Mouse (Mus musculus): ENCODE results near the gene AC109138.7. TPM values are rescaled to one million over a fixed set of nuclear protein-coding genes. Genes with fewer than 3 reads are reported as not detected.
A peak's percentile ranks its signal among the peaks of the same experiment; 100 is the strongest.
"Not testable (repeated sequence)": the region's sequence is repeated elsewhere in the genome, so short reads cannot be mapped to it uniquely, and the experiment has no call there.

Gene AC109138.7
- total and polyA plus RNA-seq, 3 experiments: not detected

DNA sequence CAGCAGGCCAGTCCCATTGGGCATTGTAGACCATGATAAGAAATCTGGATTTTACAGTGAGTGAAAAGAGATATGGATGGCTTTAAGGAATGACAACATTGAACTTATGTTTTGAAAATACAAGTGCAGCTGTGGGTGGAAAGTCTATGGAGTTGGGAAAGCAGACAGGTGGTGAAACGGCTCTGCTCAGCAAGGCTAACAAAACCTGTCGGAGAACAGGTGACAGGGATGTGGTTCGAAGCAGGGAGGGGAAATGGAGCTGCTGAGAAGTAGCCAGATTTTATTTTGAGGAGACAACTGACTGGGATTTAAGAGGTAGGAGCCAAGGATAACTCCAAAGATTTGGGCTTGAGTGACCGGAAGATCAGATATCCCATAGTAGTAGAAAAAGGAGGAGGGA is 20.4 kb downstream of the AC109138.7 start:
- H3K4me3 ChIP-seq: no peak overlapping the region
- H3K36me3 ChIP-seq (ENCODE audit: control insufficient read depth, insufficient read depth, low read length): no peaks in the 10 kb centered on the region
- no peak overlapping the region for H3K27ac ChIP-seq
- TF ChIP-seq EP300 (IDR thresholded peaks at IDR 0.05; ENCODE audit: insufficient read depth, low read depth, low read length): no peak
- no peak for TF ChIP-seq POLR2A (IDR thresholded peaks at IDR 0.05; ENCODE audit: insufficient read depth, low read depth, low read length)
- no peak for TF ChIP-seq CTCF (IDR thresholded peaks at IDR 0.05)
- no peaks in the 10 kb centered on the region for H3K27me3 ChIP-seq (ENCODE audit: control insufficient read depth, insufficient read depth, low read length)
- intact Hi-C loops (cut with DNase I): no loop called here
- H3K9ac ChIP-seq (ENCODE audit: low read depth, low read length): no peak overlapping the region
- H3K4me1 ChIP-seq (ENCODE audit: control insufficient read depth, insufficient read depth, low read length): peaks cover 10% of the 10 kb centered on the region
- 72% methylated on average over 4 of the region's 4 CpGs for WGBS
- DNase-seq: no peak
- no peaks in the 10 kb centered on the region for H3K79me2 ChIP-seq (replicated peaks; ENCODE audit: control insufficient read depth, insufficient read depth, low read length)

GRCm38 (mm10) chr19:4240247-4240668 is 26.1 kb downstream of the AC109138.7 start:
- Histone ChIP-seq H3K4me1 (ENCODE audit: control insufficient read depth, insufficient read depth, low read length) (no peaks in the 10 kb centered on the region), H3K4me3 (no peak overlapping the region), H3K36me3 (ENCODE audit: control insufficient read depth, insufficient read depth, low read length) (no peaks in the 10 kb centered on the region), H3K27me3 (ENCODE audit: control insufficient read depth, insufficient read depth, low read length) (no peaks in the 10 kb centered on the region), H3K27ac (no peak overlapping the region), H3K79me2 (replicated peaks; ENCODE audit: control insufficient read depth, insufficient read depth, low read length) (no peaks in the 10 kb centered on the region), H3K9ac (ENCODE audit: low read depth, low read length) (no peak overlapping the region)
- no peak for DNase-seq
- intact Hi-C loops (cut with DNase I): loop anchor here (5.0 kb wide), 1 partner anchor 33 kb away; no protein-coding TSS in a partner anchor
- TF ChIP-seq POLR2A (IDR thresholded peaks at IDR 0.05; ENCODE audit: insufficient read depth, low read depth, low read length) (no peak), CTCF (IDR thresholded peaks at IDR 0.05) (no peak), EP300 (IDR thresholded peaks at IDR 0.05; ENCODE audit: insufficient read depth, low read depth, low read length) (no peak)
- WGBS: 67% methylated on average over 8 of the region's 8 CpGs

- Histone ChIP-seq H3K79me2 (replicated peaks; ENCODE audit: control insufficient read depth, insufficient read depth, low read length) (no peaks in the 10 kb centered on the region), H3K27ac (no peak overlapping the region), H3K36me3 (ENCODE audit: control insufficient read depth, insufficient read depth, low read length) (no peaks in the 10 kb centered on the region), H3K4me1 (ENCODE audit: control insufficient read depth, insufficient read depth, low read length) (no peaks in the 10 kb centered on the region), H3K27me3 (ENCODE audit: control insufficient read depth, insufficient read depth, low read length) (no peaks in the 10 kb centered on the region), H3K9ac (ENCODE audit: low read depth, low read length) (no peak overlapping the region), H3K4me3 (no peak overlapping the region)
- 66% methylated on average over 3 of the region's 3 CpGs for WGBS
- TF ChIP-seq CTCF (IDR thresholded peaks at IDR 0.05): peak; percentile 25
- no peak for TF ChIP-seq EP300 (IDR thresholded peaks at IDR 0.05; ENCODE audit: insufficient read depth, low read depth, low read length)
- no peak for DNase-seq
- intact Hi-C loops (cut with DNase I): loop anchor here (5.0 kb wide), 1 partner anchor 35 kb away; no protein-coding TSS in a partner anchor
Measured at GRCm38 (mm10) chr19:4242416-4242815, 28.3 kb downstream of the AC109138.7 start.

DNA sequence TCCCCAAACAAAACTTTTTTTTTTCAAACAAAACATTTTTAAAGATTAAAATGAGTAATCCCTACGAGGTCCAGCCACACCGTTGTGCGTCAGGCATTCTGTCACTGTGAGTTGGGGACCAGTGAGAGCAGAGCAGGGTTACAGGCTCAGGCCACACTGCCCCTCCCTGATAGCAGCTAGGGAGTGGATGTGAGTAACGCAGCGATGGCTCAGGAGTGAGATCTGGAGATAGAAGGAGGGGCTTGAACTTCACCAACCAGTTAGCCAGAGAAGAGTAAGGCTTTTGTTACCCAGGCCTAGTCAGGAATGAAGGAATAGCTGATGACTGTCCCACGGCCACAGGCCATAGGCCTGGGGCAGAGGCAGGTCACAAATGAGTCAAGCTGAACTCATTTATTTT is 30.6 kb downstream of the AC109138.7 start:
- Histone ChIP-seq H3K27me3 (ENCODE audit: control insufficient read depth, insufficient read depth, low read length) (no peaks in the 10 kb centered on the region), H3K79me2 (replicated peaks; ENCODE audit: control insufficient read depth, insufficient read depth, low read length) (no peaks in the 10 kb centered on the region), H3K4me3 (no peak overlapping the region), H3K4me1 (ENCODE audit: control insufficient read depth, insufficient read depth, low read length) (no peaks in the 10 kb centered on the region), H3K27ac (no peak overlapping the region), H3K36me3 (ENCODE audit: control insufficient read depth, insufficient read depth, low read length) (no peaks in the 10 kb centered on the region), H3K9ac (ENCODE audit: low read depth, low read length) (no peak overlapping the region)
- DNase-seq: no peak
- TF ChIP-seq POLR2A (IDR thresholded peaks at IDR 0.05; ENCODE audit: insufficient read depth, low read depth, low read length): no peak
- no peak for TF ChIP-seq EP300 (IDR thresholded peaks at IDR 0.05; ENCODE audit: insufficient read depth, low read depth, low read length)
- TF ChIP-seq CTCF (IDR thresholded peaks at IDR 0.05): no peak
- intact Hi-C loops (cut with DNase I): loop anchor here (5.0 kb wide), 1 partner anchor 37 kb away; no protein-coding TSS in a partner anchor
- 86% methylated on average over 6 of the region's 6 CpGs for WGBS

- no peak for DNase-seq
- 52% methylated on average over 1 of the region's 1 CpGs for WGBS
- no peak overlapping the region for H3K4me3 ChIP-seq
- TF ChIP-seq EP300 (IDR thresholded peaks at IDR 0.05; ENCODE audit: insufficient read depth, low read depth, low read length): no peak
- peak; percentile 55 for TF ChIP-seq CTCF (IDR thresholded peaks at IDR 0.05)
- TF ChIP-seq POLR2A (IDR thresholded peaks at IDR 0.05; ENCODE audit: insufficient read depth, low read depth, low read length): no peak
- intact Hi-C loops (cut with DNase I): no loop called here
- no peaks in the 10 kb centered on the region for H3K4me1 ChIP-seq (ENCODE audit: control insufficient read depth, insufficient read depth, low read length)
- no peak overlapping the region for H3K9ac ChIP-seq (ENCODE audit: low read depth, low read length)
- no peaks in the 10 kb centered on the region for H3K79me2 ChIP-seq (replicated peaks; ENCODE audit: control insufficient read depth, insufficient read depth, low read length)
- no peak overlapping the region for H3K27ac ChIP-seq
- no peaks in the 10 kb centered on the region for H3K36me3 ChIP-seq (ENCODE audit: control insufficient read depth, insufficient read depth, low read length)
- H3K27me3 ChIP-seq (ENCODE audit: control insufficient read depth, insufficient read depth, low read length): no peaks in the 10 kb centered on the region
Measured at GRCm38 (mm10) chr19:4247010-4247409, 32.9 kb downstream of the AC109138.7 start.

DNA sequence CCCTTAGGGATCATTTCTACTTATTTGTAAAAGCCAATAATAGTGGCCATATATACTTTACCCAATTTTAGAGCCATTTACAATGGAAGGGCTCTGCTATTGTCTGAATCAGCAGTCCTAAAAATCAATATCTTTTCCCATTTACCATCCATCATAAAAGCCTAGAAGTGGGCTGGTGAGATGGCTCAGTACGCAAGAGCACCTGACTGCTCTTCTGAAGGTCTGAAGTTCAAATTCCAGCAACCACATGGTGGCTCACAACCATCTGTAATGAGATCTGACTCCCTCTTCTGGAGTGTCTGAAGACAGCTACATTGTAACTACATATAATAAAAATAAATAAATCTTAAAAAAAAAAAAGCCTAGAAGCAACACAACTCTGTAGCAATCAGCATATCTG is 34.5 kb downstream of the AC109138.7 start:
- H3K79me2 ChIP-seq (replicated peaks; ENCODE audit: control insufficient read depth, insufficient read depth, low read length); H3K4me3 ChIP-seq; DNase-seq; H3K36me3 ChIP-seq (ENCODE audit: control insufficient read depth, insufficient read depth, low read length); H3K27ac ChIP-seq; H3K9ac ChIP-seq (ENCODE audit: low read depth, low read length); H3K27me3 ChIP-seq (ENCODE audit: control insufficient read depth, insufficient read depth, low read length); H3K4me1 ChIP-seq (ENCODE audit: control insufficient read depth, insufficient read depth, low read length); intact Hi-C loops (cut with DNase I): not testable (repeated sequence)
- WGBS: 90% methylated on average over 1 of the region's 1 CpGs
